Mouse (Mus musculus) ES-Bruce4 (cell line): ENCODE data around the gene Grin3b. TPM values are rescaled to one million over a fixed set of nuclear protein-coding genes. Genes with fewer than 3 reads are reported as not detected.
A peak's percentile ranks its signal among the peaks of the same experiment; 100 is the strongest.

Experiments used
- H3K27ac ChIP-seq: 2 replicates; pipeline ENCODE4 v1.5.1; 2012; ENCODE audit warnings: low read length, inconsistent platforms; ENCODE audit not compliant: insufficient read depth
- H3K27me3 ChIP-seq: 2 replicates; pipeline ENCODE4 v1.6.1; 2012; ENCODE audit warnings: mild to moderate bottlenecking, low read length, inconsistent platforms; ENCODE audit not compliant: control insufficient read depth, poor library complexity, insufficient read depth, severe bottlenecking
- H3K36me3 ChIP-seq: 2 replicates; pipeline ENCODE4 v1.6.1; 2012; ENCODE audit warnings: inconsistent platforms, mild to moderate bottlenecking, low read length, moderate library complexity; ENCODE audit not compliant: control insufficient read depth, poor library complexity, insufficient read depth, severe bottlenecking
- H3K4me1 ChIP-seq: one replicate; pipeline ENCODE4 v1.8.1; 2011; ENCODE audit warnings: low read length; ENCODE audit not compliant: control insufficient read depth, insufficient read depth
- H3K4me3 ChIP-seq: 2 replicates; pipeline ENCODE4 v1.5.1; 2011; ENCODE audit warnings: low read depth, mild to moderate bottlenecking, low read length
- H3K9ac ChIP-seq: 2 replicates; pipeline ENCODE4 v1.6.1; 2012; ENCODE audit warnings: low read depth, mild to moderate bottlenecking, inconsistent platforms; ENCODE audit not compliant: poor library complexity, severe bottlenecking
- H3K9me3 ChIP-seq: replicated peaks from 2 replicates; pipeline ENCODE4 v1.6.1; 2012; ENCODE audit warnings: mild to moderate bottlenecking, low read length, inconsistent platforms; ENCODE audit not compliant: control insufficient read depth, poor library complexity, insufficient read depth, severe bottlenecking
- CTCF ChIP-seq: IDR thresholded peaks from one replicate; pipeline ENCODE4 v1.8.1; 2011; ENCODE audit warnings: low read depth, low read length
- EP300 ChIP-seq: IDR thresholded peaks from 2 replicates; pipeline ENCODE4 v1.6.1; 2011; ENCODE audit warnings: low read depth, low read length; ENCODE audit not compliant: insufficient read depth
- POLR2A ChIP-seq: IDR thresholded peaks from one replicate; pipeline ENCODE4 v1.8.1; 2011; ENCODE audit warnings: low read length; ENCODE audit not compliant: insufficient read depth
- polyA plus RNA-seq: library from polyadenylated mRNA; stranded (reverse); fragments of >200 nt; gene quantifications from 2 replicates; pipeline ENCODE4 v1.2.4, GENCODE M21; 2011; ENCODE audit warnings: low read depth; ENCODE audit not compliant: missing spikeins, insufficient read depth, insufficient read length

Gene Grin3b
- polyA plus RNA-seq, 1 experiment = not detected

DNA sequence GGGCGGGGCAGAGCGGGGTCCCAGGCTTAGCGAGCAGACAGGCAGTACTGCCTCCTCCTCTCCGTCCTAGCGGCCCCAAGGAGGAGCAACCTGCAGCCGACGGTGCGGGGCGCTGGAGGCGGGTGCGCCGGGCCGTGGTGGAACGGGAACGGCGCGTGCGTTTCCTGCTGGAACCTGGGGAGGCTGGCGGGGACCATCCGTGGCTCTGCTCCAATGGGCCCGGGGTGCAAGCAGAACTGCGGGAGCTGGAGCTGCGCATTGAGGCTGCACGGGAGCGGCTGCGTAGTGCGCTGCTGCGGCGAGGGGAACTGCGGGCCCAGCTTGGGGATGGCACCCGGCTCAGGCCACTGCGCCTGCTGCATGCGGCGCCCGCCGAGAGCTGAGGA is 6.2 kb downstream of the Grin3b start:
- TF ChIP-seq CTCF = no peak
- TF ChIP-seq EP300 = no peak
- no peak for TF ChIP-seq POLR2A
- Histone ChIP-seq H3K4me1 (no peaks in the 10 kb centered on the region), H3K27me3 (no peaks in the 10 kb centered on the region), H3K9me3 (no peaks in the 10 kb centered on the region), H3K27ac (no peak overlapping the region), H3K9ac (peak overlapping the region; percentile 21; the same call in 1 of the 2 replicates), H3K4me3 (peak overlapping the region; percentile 36), H3K36me3 (no peaks in the 10 kb centered on the region)

DNA sequence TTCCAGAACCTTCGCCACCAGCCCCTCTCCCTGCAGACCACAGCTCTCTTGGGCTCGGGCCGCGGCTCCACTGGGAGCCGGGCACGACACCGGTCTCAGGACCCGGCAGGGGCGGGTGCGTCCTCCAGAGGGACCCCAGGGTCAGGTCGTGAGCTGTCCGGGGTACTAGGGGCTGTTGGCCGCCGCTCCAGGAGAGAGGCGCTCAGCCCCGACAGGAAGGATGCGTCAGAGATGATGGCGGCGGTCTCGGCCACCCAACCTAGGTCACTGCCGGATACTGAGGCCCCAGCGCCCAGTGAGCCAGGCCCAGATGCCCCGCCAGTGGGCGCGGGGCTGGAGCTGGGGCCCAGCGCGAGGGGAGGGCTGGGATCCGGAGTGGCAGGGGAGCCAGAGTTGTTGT is 6.8 kb downstream of the Grin3b start:
- no peaks in the 10 kb centered on the region for H3K9me3 ChIP-seq
- no peak for TF ChIP-seq EP300
- TF ChIP-seq POLR2A = no peak
- TF ChIP-seq CTCF = no peak
- no peak overlapping the region for H3K27ac ChIP-seq
- H3K27me3 ChIP-seq = no peaks in the 10 kb centered on the region
- no peaks in the 10 kb centered on the region for H3K36me3 ChIP-seq
- peaks cover under 1% of the 10 kb centered on the region for H3K4me1 ChIP-seq
- H3K9ac ChIP-seq = no peak overlapping the region
- H3K4me3 ChIP-seq = peak overlapping the region; percentile 36

DNA sequence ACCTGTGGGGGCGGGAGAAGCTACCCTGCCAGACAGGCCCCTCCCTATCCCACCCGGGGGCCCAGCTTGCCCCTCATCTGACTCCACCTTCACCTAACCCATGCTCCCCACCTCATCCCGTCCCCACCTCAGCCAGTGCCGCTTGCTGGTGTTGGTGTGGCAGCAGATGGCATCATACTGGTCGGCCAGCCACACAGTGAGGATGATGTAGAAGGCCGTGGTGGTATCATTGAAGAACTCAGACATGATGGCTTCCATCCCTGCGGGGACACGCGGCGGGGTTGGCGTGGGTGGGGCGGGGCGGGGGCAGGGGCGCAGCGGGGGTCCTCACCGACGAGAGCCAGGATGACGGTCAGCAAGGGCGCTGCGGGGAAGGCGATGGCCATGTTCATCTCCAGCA is 7.5 kb downstream of the Grin3b start:
- TF ChIP-seq EP300 (no peak), CTCF (no peak), POLR2A (no peak)
- Histone ChIP-seq H3K36me3 (no peaks in the 10 kb centered on the region), H3K9me3 (no peaks in the 10 kb centered on the region), H3K4me1 (peaks cover 3% of the 10 kb centered on the region), H3K4me3 (no peak overlapping the region), H3K27ac (no peak overlapping the region), H3K9ac (no peak overlapping the region), H3K27me3 (no peaks in the 10 kb centered on the region)

- no peaks in the 10 kb centered on the region for H3K36me3 ChIP-seq
- H3K9me3 ChIP-seq = no peaks in the 10 kb centered on the region
- H3K4me3 ChIP-seq = no peak overlapping the region
- no peaks in the 10 kb centered on the region for H3K27me3 ChIP-seq
- H3K9ac ChIP-seq = no peak overlapping the region
- no peak for TF ChIP-seq POLR2A
- TF ChIP-seq EP300 = no peak
- no peak for TF ChIP-seq CTCF
- H3K27ac ChIP-seq = no peak overlapping the region; the same call in 1 of the 2 replicates
- H3K4me1 ChIP-seq = peaks cover 3% of the 10 kb centered on the region
Observed at GRCm38 (mm10) chr10:79979401-79980155, 9.1 kb downstream of the Grin3b start.

GRCm38 (mm10) chr10:79983205-79983604 is 12.7 kb downstream of the Grin3b start:
- peaks cover 3% of the 10 kb centered on the region for H3K4me1 ChIP-seq
- H3K9ac ChIP-seq = peak overlapping the region; percentile 83
- peak overlapping the region; percentile 94 for H3K4me3 ChIP-seq
- no peaks in the 10 kb centered on the region for H3K9me3 ChIP-seq
- H3K27ac ChIP-seq = no peak overlapping the region
- no peaks in the 10 kb centered on the region for H3K36me3 ChIP-seq
- no peaks in the 10 kb centered on the region for H3K27me3 ChIP-seq
- TF ChIP-seq EP300 (no peak), CTCF (no peak), POLR2A (no peak)

DNA sequence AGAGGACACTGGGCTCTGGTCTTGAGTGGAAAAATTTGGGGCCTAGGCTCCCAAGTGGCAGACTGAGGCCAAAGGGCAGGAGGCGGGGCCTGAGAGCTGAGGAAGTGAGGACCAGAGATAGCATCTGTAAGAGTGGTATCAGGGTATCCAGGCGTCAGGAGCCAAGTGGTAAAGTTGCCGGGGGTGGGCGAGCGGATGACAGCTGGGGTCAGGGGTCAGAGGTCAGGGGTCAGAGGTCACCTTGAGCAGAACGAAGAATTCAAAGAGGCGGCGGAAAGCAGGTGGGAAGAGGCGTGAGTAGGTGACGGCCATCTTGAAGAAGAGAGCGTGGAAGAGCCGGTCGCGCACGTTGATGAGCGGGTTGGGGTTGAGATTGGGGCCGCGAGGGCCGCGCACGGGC is 13.2 kb downstream of the Grin3b start:
- no peaks in the 10 kb centered on the region for H3K27me3 ChIP-seq
- no peaks in the 10 kb centered on the region for H3K9me3 ChIP-seq
- no peak for TF ChIP-seq CTCF
- TF ChIP-seq EP300 = no peak
- TF ChIP-seq POLR2A = no peak
- peaks cover 3% of the 10 kb centered on the region for H3K4me1 ChIP-seq
- no peaks in the 10 kb centered on the region for H3K36me3 ChIP-seq
- peak overlapping the region; percentile 83 for H3K9ac ChIP-seq
- no peak overlapping the region for H3K27ac ChIP-seq
- H3K4me3 ChIP-seq = peak overlapping the region; percentile 94
